Mouse (Mus musculus) C2C12 (cell line): Measurements from ENCODE around the gene Gm10518. TPM values are rescaled to one million over a fixed set of nuclear protein-coding genes. Genes with fewer than 3 reads are reported as not detected.
A peak's percentile ranks its signal among the peaks of the same experiment; 100 is the strongest.

Experiments
- H3K27me3 ChIP-seq: one replicate; pipeline ENCODE4 v1.6.1; 2011; ENCODE audit not compliant: control insufficient read depth, insufficient read depth, insufficient read length
- H3K36me3 ChIP-seq: one replicate; pipeline ENCODE4 v1.6.1; 2011; ENCODE audit not compliant: control insufficient read depth, insufficient read depth
- H3K4me3 ChIP-seq: one replicate; pipeline ENCODE4 v1.5.1; 2011; ENCODE audit warnings: mild to moderate bottlenecking, control low read depth; ENCODE audit not compliant: poor library complexity, insufficient read depth, severe bottlenecking
- H3K79me2 ChIP-seq: one replicate; pipeline ENCODE4 v1.6.1; 2011; ENCODE audit not compliant: control insufficient read depth, insufficient read depth
- H3K79me3 ChIP-seq: one replicate; pipeline ENCODE4 v1.6.1; 2011; ENCODE audit warnings: low read depth, control low read depth
- H3ac ChIP-seq: one replicate; pipeline ENCODE3; 2011; ENCODE audit warnings: low read depth; ENCODE audit not compliant: control insufficient read depth, insufficient read length
- CEBPB ChIP-seq: IDR thresholded peaks from one replicate; pipeline ENCODE4 v1.6.1; 2011; ENCODE audit warnings: low read depth, mild to moderate bottlenecking, control low read depth, moderate library complexity
- CTCF ChIP-seq: IDR thresholded peaks from one replicate; pipeline ENCODE4 v1.5.1; 2011; ENCODE audit not compliant: control insufficient read depth, insufficient read depth, insufficient read length
- FOSL1 ChIP-seq: IDR thresholded peaks from one replicate; pipeline ENCODE4 v1.8.0; 2011; ENCODE audit warnings: mild to moderate bottlenecking, low read length; ENCODE audit not compliant: poor library complexity, insufficient read depth, severe bottlenecking
- MAX ChIP-seq: IDR thresholded peaks from one replicate; pipeline ENCODE4 v1.6.1; 2011; ENCODE audit warnings: mild to moderate bottlenecking, control low read depth
- MYOD1 ChIP-seq: IDR thresholded peaks from one replicate; pipeline ENCODE4 v1.6.1; 2011; ENCODE audit warnings: low read depth; ENCODE audit not compliant: control insufficient read depth, insufficient read length
- MYOG ChIP-seq: IDR thresholded peaks from one replicate; pipeline ENCODE4 v1.6.1; 2011; ENCODE audit not compliant: control insufficient read depth, insufficient read length; ENCODE audit errors: extremely low read depth
- USF1 ChIP-seq: IDR thresholded peaks from one replicate; pipeline ENCODE4 v1.6.1; 2011; ENCODE audit warnings: low read depth, mild to moderate bottlenecking, control low read depth, moderate library complexity
- long read RNA-seq, 2 experiments: library from polyadenylated mRNA; unstranded; transcript quantifications; one replicate each; pipeline ENCODE4 v2.0.0; 2019 to 2020
- polyA plus RNA-seq: library from polyadenylated mRNA; unstranded; fragments of >200 nt; fragmentation: generic; extraction: Trizol; gene quantifications from one replicate; pipeline ENCODE4 v1.2.1, GENCODE M21; 2012; ENCODE audit warnings: missing spikeins

The Gm10518 gene
- 0.16 TPM for polyA plus RNA-seq
- long read RNA-seq, experiment 1, result 0 reads
- long read RNA-seq, experiment 2, result 0 reads

GRCm38 (mm10) chr1:179802610-179803512 lies at the start of gene Gm10518:
Gene Gm10518 (plus strand): TSS chr1:179803376.
- peaks cover 54% of the 10 kb centered on the region for H3K79me2 ChIP-seq
- peaks cover 49% of the 10 kb centered on the region for H3K79me3 ChIP-seq
- peak within 1 kb of the TSS; percentile 74 for H3ac ChIP-seq
- TF ChIP-seq USF1 (no peak), MYOG (no peak), MAX (no peak), FOSL1 (no peak), MYOD1 (no peak), CTCF (no peak), CEBPB (no peak)
- peaks cover 20% of the 10 kb centered on the region for H3K36me3 ChIP-seq
- H3K4me3 ChIP-seq, result peak within 1 kb of the TSS; percentile 88
- no peaks in the 10 kb centered on the region for H3K27me3 ChIP-seq

GRCm38 (mm10) chr1:179756477-179756876 lies 46.7 kb upstream of the Gm10518 start:
- Histone ChIP-seq H3K79me2 (peaks cover 16% of the 10 kb centered on the region), H3K27me3 (no peaks in the 10 kb centered on the region), H3K36me3 (peaks cover 100% of the 10 kb centered on the region), H3ac (no peak overlapping the region), H3K4me3 (no peak overlapping the region), H3K79me3 (peaks cover 4% of the 10 kb centered on the region)
- TF ChIP-seq FOSL1, result no peak
- TF ChIP-seq MAX, result no peak
- no peak for TF ChIP-seq MYOD1
- TF ChIP-seq MYOG, result no peak

- Histone ChIP-seq H3K4me3 (no peak overlapping the region), H3K36me3 (peaks cover 99% of the 10 kb centered on the region), H3ac (no peak overlapping the region), H3K79me3 (peaks cover 1% of the 10 kb centered on the region), H3K27me3 (no peaks in the 10 kb centered on the region), H3K79me2 (peaks cover 12% of the 10 kb centered on the region)
- TF ChIP-seq CTCF (no peak), MYOG (no peak), USF1 (no peak), CEBPB (no peak), MAX (no peak), MYOD1 (no peak), FOSL1 (no peak)
Observed at GRCm38 (mm10) chr1:179760086-179760485, 43.1 kb upstream of the Gm10518 start.

GRCm38 (mm10) chr1:179760553-179760952 lies 42.6 kb upstream of the Gm10518 start:
- Histone ChIP-seq H3ac (no peak overlapping the region), H3K4me3 (no peak overlapping the region), H3K79me2 (peaks cover 12% of the 10 kb centered on the region), H3K79me3 (peaks cover 1% of the 10 kb centered on the region), H3K27me3 (no peaks in the 10 kb centered on the region), H3K36me3 (peaks cover 99% of the 10 kb centered on the region)
- TF ChIP-seq USF1 (no peak), CTCF (no peak), CEBPB (no peak), FOSL1 (no peak), MYOG (no peak), MAX (no peak), MYOD1 (no peak)

GRCm38 (mm10) chr1:179776831-179777230 lies 26.3 kb upstream of the Gm10518 start:
- no peaks in the 10 kb centered on the region for H3K27me3 ChIP-seq
- H3K36me3 ChIP-seq, result peaks cover 98% of the 10 kb centered on the region
- no peak overlapping the region for H3ac ChIP-seq
- no peak overlapping the region for H3K4me3 ChIP-seq
- TF ChIP-seq CEBPB (no peak), MYOG (no peak), MYOD1 (no peak), USF1 (no peak), MAX (no peak), FOSL1 (no peak), CTCF (no peak)
- no peaks in the 10 kb centered on the region for H3K79me2 ChIP-seq
- peaks cover 1% of the 10 kb centered on the region for H3K79me3 ChIP-seq
